Mouse (Mus musculus) left cerebral cortex, adult 8-10 months (tissue): ENCODE data around the gene Arhgef17. TPM values are rescaled to one million over a fixed set of nuclear protein-coding genes. Genes with fewer than 3 reads are reported as not detected.
A peak's percentile ranks its signal among the peaks of the same experiment; 100 is the strongest.

Experiments
- DNase-seq, 2 experiments: peaks; one replicate each; pipeline ENCODE4 v3.0.0; 2022; ENCODE audit warnings: low spot score in 2 of 2
- total RNA-seq, 4 experiments: library from RNA; stranded (reverse); gene quantifications; 2 replicates each; pipeline ENCODE4 v1.2.4; 2022

Arhgef17 gene
- total RNA-seq, 4 experiments from 2014 or later = 138 to 145 (median 141) TPM

DNA sequence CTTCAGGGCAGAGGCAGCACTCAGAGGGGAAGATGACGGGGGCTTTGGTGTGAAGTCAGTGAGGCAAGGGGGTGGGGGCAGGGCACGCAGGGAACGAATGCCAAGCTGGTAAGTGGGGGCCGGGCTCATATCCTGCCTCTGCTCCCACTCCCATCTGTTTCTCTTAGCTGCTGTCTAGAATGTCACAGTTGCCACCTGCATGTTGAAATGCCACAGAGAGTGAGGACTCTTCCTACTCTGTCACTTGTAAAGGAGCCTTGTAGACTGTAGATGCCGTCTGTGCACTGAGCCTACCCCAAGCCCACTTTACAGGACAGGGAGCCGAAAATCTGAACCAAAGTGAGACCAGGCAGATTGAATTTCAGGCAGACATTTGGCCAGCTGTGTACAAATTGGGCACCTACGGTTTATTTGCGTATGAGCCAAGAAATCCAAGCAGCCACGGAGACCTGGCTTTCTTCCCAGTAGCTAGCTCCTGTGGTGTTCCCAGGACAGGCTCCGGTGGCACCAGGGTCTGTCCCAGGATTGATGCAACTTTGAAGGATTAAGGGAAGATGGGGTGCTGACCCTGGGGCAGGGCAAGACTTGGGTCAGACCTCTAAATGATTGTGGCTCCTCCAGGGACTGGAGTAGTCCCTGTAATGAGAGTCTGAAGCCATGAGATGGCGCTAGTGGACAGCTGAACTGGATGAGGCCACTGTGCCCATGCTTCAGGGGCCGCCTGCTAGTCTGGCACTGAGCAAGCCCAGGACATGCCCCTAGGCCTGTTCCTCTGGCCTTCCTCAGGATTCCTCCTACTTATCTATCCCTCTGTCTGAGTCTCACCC is 11.1 kb upstream of the Arhgef17 start:
- DNase-seq = peak; percentile 36 to 71

DNA sequence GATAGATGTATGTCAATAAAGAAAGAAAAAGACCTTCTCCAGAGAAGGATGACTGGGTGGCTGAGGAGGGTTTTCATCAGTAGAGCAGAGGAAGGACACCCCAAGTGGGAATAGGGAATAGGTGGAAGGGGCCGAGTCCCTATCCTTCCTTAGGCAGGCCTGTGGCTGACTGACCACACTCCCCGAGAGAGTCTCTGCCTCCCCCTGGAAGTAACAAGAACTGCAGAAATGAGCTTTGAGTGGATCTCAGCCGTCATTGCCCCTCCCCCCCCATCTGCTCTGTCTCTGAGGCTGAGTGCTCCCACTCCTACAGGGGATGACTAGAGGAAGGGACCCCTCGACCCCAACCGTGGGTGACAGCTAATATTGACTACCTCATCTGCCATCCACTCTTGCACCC is 9.3 kb upstream of the Arhgef17 start:
- DNase-seq = no peak

DNA sequence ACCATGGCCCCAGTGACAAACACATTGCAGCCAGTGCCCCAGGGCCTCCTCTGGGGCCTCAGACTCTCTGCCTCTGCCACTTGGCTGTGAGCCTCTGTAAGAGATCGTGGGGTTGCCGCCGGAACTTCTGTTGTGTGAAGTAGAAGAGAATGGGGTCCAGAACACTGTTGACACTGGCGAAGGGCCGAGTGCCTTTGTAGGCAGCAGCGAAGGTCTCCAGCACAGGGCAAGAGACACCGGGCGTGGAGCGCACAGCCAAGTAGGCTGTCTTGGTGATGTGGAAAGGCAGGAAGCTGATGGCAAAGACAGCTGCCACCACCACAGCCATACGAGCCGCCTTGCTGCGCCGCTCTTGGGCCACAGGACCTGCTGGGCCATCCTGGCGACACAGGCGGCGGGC is 6.2 kb upstream of the Arhgef17 start:
- no peak for DNase-seq

DNA sequence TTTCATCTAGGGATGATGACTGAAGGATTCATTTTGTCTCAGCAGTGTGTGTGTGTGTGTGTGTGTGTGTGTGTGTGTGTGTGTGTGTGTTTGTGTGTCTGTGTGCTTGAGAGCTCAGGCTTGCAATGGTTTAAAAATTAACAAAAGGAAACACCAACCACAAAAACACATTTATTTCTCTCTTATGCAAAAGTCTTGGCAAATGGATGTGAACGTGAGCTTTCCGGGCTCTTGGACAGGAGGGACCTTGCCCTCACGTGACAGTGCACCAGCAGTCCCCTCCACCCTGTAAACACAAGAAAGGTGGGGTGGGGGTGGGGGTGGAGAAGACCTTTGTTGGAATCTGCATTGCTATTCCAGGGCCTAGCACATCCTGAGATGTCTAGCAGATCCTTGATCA is 5.6 kb upstream of the Arhgef17 start:
- DNase-seq = no peak

DNA sequence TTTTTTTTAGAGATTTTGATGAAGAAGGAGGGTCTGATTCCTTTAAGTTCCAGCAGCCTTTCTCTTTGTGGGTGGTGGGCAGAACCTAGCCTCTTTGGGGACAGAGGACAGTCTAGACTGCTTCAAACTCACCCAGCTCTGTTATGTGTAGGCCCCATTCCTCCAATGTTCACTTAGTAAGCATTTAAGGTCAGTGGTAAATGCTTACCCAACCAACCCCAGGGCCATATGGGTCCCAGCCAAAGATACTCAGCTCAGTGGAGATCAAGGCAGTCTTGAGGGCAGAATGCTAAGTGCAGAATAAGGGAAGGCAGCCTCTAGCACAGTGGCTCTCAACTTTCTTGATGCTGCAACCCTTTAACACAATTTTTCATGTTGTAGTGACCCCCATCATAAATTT is 1.6 kb upstream of the Arhgef17 start:
- DNase-seq = no peak

DNA sequence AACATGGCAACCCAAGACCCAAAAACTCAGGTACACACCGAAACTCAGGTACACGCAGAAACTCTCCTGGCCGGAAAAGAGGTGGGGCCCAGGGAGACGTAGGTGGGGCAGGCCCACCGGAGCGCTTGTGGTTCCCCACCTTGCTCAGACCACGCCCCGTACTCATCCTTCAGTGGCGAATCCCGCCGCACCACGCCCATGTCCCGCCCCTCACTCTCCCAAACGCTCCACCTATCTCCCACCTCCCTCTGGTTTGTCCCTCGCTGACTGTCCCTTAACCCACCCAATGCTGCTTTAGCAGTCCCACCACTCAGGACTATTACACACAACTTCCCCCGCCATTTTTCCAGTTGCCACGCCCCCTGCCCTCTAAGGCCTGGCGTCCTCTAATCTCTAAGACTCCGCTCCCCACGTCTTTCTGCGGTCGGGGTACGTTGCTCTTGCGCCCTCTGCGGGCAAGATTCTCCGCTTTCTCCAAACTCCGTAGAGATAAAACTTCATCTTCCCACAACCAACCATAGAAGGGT is 637 bp upstream of the Arhgef17 start:
- peak in 1 of 2 experiments; percentile 62 for DNase-seq

DNA sequence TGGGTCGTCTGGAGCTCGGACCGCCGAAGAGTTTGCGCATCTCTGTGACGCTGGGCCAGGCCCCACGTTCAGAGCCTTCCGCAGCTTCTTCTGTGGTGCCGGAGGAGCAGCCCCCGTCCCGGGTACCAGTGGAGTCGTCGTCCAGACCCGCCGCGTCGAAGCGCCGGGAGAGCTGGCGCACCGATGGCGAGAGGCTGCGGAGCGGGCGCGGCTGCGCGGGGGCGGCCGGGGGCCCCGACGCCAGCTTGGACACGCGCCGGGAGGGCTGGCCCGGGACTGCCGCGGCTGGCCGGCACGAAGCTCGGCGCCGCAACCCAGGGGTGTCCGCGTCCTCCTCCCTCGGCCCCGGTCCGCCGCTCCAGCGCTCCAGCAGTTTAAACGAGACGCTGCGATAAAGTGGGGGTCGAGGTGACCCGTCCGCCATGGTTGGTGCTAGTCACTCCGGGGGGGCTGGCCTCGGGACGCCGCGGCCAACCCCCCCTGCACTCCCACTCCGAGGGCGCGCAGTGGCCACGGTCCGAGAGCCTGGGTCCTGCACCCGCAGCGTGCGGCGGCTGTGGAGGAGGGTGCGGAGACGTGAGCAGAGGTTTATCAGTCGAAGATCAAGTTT is 486 bp downstream of the Arhgef17 start:
- DNase-seq = no peak

DNA sequence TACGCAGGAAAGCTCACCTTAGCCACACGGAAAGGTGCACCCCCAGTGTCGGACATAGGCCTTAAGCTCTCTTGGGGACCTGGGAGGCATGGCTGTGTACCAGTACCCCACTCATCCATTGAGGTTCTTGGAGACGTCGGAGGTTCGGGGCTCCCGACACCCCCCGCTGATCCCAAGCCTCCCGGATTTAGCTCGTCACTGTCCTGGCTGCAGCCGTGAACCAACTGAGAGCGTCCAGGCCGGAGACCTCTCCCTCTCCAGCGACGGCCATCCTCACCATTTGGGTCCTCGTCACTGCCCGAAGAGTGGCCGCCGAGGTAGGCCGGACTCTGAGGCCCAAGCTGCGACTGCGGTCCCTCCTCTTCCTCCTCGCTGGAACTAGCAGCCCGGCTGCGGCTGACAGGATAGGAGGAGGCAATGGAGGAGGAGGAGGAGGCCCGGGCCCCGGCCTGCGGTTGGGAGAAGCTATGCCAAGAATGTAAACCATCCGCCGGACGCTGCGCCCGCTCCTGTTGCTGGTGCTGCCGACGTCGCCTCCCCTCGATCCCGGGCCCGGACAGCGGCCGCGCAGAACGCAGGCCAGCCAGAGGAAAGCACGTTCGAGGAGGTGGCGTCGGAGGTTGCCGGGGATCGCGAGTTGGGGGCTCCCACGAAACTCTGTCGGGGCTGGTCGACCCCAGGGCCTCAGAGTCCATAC is 1.1 kb downstream of the Arhgef17 start:
- no peak for DNase-seq

DNA sequence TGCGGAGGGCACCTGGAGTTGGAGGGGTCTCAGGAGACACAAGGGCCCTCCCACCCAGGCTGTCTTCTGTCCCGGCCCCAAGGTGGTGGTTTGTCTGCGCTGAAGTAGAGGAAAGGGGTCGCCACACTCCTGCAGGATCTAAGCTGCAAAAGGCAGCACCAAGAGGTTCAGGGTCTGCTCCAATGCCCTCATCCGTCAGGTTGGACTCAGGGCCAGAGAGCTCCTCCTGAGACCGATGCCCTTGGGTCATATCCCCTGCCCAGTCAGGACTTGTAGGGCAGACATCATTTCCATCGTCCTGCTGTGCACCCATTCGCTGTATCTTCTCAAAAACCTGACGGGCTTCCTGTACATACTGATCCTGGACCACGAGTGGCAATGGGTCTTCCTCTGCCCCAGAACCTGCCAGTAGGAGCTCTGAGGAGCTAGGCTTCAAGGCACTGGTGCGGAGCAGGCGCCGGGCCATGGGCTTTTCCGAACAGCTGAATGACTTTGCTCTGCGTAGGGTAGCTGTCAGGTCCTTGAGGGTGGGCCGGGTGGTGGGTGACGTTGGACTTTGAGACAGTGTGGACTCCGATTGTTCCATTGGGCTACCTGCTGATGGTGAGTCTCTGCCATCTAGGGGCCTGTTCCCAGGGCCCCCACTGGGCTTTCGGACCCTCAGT is 2.1 kb downstream of the Arhgef17 start:
- no peak for DNase-seq

DNA sequence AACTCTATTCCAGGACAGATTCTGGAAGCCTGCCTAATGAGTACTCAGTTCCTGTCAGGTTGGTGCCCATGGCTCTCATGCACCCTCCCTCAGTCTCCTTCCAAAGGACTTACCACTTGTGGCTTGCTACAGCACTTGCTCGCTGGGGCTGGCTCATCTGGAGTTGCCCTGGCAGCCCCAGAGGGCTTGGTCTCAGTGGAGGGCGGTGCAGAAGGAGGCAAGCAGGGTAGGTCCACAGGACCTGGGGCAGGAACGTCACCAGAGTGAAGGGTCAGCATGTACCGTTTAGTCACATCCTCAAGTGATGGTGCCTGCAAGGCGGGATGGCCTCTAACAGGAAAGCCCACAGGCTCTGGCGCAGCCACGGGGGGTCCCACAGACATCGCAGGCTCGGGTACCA is 3.5 kb downstream of the Arhgef17 start:
- DNase-seq = no peak

DNA sequence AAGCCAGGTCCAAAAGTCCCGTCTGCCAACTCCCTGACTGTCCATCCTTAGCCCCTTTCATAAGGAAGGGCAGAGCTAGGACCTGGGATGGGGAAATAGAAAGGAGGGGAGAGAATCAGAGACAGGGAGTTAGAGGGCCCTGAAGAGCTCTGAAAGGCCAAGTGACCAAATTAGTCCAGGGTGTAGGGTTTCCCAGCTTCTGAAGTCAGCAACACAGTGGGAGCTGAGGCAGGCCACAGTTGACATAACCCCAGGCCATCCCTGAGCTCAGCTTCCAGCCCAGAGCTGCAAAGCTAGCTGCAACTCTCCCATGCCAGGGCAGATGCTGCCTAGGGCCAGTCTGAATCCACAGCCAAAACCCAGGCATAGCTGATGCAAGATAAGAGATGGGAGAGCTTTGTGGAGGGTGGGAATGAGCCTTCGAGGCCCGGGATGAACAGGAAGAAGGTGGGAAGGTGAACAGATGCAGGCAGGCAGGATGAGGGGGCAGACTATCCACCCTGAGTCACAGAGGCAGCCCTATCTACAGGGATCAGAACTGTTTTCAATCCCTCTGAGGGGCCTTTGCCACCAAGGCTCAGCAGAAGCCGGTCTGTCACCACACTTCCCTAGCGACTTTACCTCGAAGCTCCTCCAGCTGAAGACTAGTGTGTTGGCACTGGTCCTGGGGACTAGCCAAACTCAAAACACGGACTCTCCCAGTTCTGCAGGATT is 4.5 kb downstream of the Arhgef17 start:
- DNase-seq = no peak

DNA sequence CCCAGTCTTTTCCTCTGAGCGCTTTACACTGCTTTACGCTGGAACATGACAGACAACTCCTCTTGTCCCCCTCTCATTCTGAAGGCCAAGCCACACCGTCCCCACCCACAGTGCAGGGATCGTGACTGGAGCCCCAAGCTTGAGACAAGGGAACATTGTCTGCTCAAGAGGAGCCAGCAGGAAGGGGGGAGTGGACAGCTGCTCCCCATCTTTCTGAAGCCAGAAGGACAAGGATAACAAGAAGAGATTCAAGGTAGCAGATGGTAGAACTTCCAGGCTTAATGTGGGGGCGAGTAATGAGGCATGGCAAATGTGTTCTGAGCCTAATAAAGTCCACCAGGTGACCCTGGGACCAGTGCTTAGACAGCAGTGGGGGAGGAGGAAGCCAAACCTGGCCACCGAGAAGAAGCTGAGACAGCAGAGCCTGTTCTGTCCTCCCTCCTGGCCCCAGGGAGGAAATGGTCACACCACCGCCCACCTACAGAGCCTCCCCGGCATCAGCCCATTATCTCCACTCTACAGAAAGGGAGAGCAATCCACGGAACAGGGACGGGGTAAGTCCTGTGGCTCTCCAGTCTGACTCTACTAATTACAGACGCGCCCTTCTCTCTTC is 5.5 kb downstream of the Arhgef17 start:
- peak in 1 of 2 experiments; percentile 80 for DNase-seq

DNA sequence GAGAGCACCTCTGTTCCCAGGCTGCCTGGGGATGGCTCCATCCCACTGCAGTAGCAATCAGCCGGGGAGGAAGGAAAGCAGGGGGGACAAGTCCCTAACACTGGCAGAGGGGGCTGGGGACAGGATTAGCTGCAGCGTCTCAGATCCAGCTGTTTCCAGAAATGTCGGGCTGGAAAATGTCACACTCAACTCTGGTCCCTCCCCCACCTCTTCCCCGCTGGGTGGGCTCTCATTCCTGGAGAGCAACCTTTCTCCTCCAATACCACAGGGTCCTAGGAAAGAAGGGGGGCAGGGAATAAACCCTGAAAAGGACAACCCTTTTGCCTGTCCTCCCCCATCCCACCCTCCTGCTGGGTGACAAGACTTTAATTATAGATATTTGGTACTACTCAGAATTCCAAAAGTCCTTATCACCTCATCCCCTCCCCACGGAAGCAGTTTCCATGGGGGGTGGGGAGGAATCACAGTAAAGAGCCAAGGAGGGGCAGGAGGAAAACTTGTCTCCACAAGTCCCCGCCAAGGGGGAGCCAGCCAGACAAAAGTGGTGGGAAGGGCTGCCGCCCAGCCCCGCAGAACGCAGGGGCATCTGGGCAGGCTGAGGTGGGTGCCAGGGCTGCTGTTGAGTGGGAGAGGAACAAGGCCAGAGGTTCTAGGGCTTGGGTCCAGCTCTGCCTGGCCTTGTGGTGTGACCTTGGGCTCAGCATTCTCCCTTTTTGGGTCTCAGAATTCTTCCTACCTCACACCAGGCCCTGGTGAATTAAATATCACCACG is 7.0 kb downstream of the Arhgef17 start:
- no peak for DNase-seq

DNA sequence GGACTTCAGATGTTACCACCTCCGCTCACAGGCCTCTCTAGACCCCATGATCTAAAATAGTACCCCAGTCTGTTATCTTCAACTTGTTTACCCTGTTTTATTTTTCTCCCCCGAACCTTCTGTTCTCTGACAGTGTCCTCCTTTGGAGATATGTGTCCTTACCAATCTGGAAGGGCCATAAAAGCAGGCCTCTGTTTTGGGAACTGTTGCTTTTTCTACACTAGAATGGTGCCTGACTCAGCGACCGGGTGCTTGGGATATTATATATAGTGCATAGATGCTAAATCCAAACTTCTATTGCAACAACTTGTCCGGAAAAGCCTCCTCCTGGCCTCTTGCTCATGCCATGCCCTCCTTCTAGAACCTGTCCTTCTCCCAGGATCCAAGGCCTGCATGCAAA is 7.7 kb downstream of the Arhgef17 start:
- no peak for DNase-seq

DNA sequence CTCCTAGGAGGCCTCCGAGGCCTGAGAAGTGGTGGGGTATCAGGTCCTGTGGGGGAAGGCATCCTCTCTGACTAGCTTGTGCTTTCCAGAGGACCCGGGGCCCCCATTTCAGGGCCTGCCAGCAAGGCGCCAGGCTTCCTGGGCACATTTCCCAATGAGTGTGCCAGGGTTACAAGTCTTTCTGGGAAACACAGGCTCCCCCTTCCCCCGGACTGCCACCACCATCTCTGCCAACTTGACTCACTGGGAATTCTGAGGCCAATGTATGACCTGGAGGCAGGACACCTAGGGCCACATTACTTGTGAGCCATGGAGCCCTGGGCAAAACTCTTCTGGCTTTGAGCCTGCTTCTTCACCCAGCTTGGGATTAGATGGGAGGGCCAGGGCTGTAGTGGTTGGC is 9.0 kb downstream of the Arhgef17 start:
- DNase-seq = no peak

DNA sequence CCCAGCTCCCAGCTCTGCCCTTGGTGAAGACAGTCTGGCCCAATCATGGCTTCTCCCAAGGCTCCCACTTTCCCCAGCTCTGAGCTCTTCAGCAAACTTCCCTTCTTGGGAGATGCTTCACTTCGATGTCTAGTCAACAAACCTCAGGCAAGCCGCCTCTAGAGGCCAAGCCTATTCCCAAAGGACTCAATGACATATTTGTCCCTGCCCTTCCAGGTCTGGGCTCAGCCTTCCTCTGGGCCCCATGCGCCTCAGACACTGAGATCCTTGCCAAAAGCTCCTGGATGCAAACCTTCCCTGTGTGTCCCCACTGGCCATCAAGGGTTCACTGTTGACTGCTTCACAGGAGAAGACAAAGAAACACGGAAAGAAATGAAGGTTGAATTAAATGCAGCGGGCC is 10.6 kb downstream of the Arhgef17 start:
- DNase-seq = no peak

DNA sequence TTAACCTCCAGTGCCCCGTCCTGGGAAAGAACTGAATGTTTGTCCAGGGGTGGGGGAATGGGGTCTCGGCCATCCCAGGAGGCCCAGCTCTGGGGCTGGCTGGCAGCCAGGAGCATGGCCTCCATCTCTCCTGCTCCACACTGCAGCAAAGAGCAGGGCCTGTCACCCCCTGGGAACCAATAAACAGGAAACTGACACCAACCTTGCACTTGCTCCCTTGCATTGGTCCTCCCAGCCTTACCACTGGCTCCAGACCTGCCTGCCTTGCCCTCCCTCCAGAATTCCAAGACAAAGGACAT is 12.1 kb downstream of the Arhgef17 start:
- DNase-seq = no peak

DNA sequence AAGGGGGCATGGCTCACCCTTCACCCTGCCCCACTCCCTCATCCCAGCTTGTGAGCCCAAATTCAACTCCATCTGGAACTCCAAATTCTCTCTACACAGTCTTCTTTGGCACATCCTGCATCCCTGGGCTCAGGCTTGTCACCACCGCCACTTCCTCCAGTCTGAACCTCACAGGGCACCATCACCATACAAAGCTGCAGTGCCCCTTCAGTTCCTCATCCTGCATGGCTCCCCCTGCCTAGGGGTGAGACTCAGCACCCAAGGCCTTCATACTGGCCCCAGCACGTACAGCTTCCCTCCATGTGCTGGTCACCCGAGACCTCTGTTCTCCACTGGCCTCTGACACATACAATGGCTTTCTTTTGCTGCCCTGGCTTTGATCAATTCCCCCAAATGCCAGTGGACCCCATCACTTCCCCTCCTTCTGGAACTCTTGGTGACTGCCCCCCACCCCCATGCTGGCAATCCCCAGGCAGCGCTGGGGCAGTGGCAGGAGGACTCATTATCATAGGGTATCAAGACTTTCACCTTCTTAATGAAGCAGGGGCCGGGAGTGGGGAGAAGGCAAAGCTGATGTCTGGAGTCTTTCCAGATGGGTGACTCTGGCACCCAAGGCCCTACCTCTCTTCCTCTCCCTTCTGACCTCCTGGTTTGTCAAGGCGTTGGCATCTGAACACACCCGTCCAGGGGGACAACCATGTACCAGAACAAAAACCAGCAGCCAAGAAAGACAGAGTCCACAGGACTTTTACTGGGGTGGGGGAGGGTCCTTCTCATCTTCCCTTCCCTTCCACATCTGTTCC is 12.7 kb downstream of the Arhgef17 start:
- DNase-seq = no peak

DNA sequence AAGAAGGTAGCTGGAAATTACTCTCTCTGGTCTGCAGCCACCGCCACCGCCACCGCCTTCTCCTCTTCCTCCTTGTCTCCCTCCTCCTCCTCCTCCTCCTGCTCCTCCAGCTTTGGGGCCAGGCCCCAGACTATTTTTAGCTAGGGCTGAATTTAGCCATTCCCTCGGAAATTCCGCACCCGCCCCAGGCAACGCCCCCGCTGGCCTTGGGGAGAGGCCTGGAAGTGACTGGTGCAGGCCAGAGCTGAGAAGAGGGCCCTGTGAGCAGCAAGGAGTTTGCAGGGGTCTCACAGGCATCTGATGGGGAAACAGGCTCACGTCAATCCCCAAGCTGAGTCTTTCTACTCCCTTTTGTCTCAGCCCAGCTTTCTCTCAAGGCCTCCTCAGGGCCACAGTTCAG is 13.7 kb downstream of the Arhgef17 start:
- DNase-seq = no peak
